Mouse (Mus musculus) 3134 (cell line): ENCODE measurements around the gene Begain.

Experiments used
- DNase-seq: peaks from one replicate; pipeline ENCODE4 v3.0.0-alpha.2; 2011; ENCODE audit warnings: low spot score; ENCODE audit not compliant: insufficient read length; ENCODE audit errors: extremely low read depth

The Begain gene

DNA sequence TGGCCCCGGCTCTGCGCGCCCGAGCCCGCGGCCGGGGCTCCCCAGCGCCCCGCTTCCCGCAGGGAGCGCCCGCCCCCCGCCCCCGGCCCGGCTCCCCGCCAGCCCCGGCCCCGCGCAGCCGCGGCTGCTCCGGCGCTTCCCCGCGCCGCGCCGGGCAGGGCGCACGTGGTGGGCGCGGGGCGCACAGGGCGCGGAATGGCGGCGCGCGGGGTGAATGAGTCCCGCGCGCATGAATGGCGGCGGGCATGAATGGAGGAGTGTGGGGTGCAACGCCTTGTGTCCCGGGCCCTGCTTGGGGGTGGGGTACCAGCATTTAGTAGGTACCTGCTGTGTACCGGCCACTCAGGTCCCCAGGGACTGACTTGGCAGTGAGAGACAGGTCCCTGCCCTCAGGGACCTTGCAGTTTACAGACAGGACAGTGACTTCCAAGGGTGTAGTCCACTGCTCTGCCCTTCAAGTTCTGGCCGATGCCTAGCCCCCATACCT is at the start of gene Begain:
Gene Begain (minus strand): TSS at position 51 of the 487 bp plus-strand sequence.
- no peak for DNase-seq

DNA sequence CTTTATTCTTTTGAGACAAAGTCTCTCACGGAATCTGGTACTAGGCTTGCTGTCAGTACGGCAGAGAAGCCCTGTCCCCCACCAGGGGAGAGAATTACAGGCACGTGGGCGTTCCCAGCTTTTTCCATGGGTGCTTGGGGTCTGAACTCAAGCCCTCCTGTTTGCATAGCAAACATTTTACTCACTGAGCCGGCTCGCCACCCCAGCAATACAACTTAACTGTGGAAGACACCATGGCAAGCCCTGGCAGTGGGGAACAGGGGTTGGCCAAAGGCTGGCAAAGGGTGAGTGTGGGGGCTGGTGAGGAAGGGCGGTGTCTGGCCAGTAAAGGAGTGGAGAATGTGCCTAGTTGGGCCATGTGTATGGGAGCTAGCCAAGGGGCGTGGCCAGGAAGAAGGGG is 47.7 kb upstream of the Begain start:
- DNase-seq: no peak

DNA sequence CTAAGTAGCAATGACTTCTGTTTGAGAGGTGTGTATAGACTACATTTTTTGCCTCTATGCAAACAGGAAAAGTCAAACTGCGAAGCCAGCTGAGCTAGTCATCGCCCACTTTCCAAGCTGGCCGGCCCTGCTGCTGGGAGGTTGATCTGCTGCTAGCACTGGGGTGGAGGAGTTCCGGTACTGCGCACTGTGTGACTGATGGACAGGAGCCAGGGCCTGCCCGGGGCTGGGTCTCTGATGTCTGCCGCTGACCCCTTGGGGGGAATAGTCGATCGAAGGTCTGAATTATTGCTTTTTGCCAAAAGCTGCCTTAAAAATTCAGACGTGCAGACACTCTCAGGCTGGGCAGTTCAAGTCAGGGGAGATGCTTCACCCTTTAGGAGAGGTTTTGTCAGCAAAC is 47.1 kb upstream of the Begain start:
- DNase-seq: no peak

- DNase-seq: no peak
Measured at GRCm38 (mm10) chr12:109112996-109113592, 45.1 kb upstream of the Begain start.

DNA sequence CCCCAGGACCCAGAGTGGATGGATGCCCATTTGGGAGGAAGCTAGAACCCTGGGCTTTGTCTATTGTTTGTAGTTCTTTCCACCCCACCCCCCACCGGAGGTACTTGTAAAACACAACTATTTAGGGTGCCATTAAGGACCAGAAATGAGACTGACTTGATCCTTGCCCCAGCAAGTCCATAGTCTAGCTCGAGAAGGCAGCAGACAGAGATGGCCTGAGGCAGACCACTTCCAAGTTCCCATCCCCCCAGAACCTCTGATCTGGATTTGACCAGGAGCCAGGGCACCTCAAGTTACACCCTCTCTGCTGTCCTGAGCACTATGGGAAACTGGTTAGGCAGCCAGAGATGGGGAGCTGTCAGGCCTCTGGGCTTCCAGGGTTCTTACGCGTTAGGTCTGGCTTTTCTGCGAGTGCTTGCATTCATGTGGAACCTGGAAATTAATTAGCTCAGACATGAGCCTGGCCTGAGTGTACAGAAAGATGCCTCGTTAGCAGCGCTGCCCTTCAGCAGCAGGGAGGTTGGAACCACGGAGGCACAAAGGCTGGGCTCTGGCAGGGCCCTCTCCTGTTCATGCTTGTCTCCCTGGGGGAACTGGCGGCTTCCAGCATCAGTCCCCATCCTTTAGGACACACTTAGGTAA is 44.5 kb upstream of the Begain start:
- no peak for DNase-seq

DNA sequence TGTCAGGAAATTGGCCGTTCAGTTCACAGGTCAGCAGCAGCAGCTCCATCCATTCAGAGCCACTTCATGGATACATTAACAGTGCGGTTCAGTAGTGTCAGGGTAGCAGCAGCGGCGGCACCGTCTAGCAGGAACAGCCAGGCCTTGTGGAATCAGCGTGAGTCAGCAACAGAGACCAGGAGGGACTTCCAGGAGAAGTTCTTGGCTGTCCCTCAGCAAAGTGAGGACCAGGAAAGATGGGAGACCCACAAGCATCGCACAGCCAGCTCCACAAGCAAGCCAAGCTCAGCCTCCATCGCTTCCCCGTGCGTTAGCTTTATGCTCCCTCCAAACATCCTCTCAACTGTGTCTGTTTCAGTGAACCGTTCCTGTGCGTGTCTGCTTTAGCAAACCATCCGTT is 40.9 kb upstream of the Begain start:
- no peak for DNase-seq

DNA sequence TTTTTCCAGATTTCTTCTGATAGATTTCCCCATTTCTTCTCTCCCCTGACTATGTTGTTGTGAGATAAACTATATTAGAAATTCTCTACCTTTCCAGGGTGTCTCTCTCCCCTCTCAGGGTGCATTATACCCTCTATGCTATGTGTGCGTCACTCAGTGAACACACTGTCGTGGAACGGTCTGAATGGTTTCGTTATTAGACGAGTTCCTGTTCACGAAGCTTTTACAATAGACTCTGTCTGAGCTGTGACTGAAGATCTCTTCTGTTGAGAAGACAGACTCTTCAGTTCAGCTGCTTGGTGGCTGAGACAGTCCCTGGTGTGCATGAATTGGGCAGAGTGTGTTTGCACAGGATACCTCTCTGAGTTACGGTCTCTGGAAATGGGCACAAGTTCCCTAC is 32.4 kb upstream of the Begain start:
- no peak for DNase-seq

DNA sequence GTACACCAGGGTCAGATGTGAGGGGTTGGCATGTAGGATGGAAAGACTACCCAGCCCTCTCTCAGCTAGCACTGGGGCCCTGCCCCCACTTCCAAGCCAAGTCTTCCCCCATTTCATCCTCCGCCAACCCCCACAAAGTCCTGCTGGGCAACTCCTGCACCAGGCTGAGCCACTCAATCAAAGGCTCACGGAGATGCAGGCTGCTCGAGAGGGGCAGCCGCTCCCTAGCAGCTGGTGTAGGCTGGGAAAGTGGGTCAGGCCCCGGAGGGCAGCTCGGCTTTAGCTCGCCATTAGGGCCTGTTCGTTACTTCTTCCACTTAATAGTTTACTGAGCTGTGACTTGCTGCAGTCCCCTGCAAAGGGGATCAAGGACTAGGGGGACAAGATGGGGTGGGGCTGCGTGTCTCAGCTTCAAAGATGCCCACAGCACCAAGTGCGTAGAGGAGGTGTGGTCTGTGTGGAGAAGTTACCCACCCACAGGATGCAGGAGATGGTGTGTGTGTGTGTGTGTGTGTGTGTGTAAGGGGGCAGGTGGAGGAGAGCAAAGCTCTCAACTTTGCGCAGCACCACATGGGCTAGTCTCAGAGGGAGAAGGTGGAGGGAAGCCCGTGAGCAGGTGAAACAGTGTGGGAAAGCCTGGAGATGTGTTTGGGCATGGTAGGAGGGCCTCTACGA is 22.6 kb upstream of the Begain start:
- no peak for DNase-seq

DNA sequence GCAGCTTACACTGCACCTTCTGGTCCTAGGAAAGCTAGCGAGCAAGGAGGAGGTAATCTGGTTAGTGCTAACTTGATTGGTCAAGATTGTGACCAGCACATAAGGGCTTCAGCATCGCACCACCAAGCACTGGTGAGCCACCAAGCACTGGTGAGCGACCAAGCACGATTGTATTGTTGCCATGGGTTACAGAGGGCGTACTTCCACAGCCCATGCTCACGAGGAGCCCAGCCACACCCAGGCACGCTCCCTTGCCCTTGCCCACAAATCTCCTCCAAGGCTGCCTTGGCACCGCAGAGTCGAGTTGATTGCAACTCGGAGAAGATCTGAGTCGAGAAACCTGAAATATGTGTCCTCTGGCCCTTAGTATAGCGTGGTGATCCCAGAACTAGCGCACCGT is 22.0 kb upstream of the Begain start:
- DNase-seq: no peak

- DNase-seq: no peak
Measured at GRCm38 (mm10) chr12:109086111-109086510, 18.1 kb upstream of the Begain start.

DNA sequence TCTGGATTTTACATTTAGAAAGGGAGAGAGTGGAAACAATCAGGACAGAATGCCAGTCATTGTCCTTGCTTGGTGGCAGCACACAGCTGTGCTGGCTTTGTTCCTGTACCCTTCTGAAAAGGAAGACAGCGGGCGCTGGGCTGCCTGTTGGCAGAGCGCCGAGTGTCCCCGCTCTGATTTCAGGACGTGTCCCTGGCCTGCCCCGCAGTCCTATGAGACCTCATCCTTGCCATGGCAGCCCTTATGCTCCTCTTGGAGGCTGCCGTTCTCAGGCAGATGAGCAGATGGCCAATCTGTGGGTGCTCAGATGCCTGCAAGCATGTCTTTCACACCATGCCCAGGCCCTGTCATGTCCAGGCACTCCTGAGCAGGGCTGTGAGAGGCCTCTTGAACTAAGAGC is 17.7 kb upstream of the Begain start:
- no peak for DNase-seq

GRCm38 (mm10) chr12:109085046-109085445 is 17.0 kb upstream of the Begain start:
- DNase-seq: no peak

DNA sequence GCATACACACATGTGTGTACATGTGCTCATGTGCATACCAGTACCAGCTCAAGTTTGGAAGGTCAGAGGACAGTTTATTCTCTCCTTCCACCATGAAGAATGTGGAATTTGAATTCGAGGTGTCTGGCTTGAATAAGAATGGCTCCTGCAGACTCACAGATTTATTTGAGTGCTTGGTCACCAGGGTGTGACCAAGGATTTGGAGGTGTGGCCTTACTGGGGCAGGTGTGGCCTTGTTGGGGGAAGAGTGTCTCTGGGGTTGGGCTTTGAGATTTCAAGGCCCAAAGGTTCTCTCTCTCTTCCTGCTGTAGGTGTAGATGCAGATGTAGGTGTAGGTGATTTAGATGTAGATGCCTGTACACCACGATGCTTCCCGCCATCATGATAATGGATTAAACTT is 15.5 kb upstream of the Begain start:
- no peak for DNase-seq

GRCm38 (mm10) chr12:109077036-109077435 is 9.0 kb upstream of the Begain start:
- DNase-seq: no peak

GRCm38 (mm10) chr12:109074777-109075285 is 6.8 kb upstream of the Begain start:
- no peak for DNase-seq

GRCm38 (mm10) chr12:109074106-109074505 is 6.1 kb upstream of the Begain start:
- no peak for DNase-seq

DNA sequence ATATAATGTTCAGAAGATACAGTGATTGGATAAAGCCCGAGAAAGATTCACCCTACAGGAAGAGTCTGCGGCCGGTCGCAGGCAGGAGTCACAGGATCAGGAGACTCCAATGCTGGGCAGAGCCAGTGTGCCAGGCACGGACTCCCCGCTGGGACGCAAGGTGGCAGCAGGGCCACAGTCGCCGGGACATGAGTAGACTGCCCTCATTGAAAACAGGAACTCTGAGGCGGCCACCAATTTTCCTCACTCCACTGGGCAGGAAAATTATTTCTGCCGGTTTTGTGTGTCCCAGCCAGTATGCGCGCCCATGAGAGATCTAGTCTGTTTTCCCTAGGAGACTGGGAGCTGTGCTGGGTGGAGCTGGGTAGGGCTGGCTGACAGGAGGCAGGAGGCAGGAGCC is 3.2 kb upstream of the Begain start:
- no peak for DNase-seq

DNA sequence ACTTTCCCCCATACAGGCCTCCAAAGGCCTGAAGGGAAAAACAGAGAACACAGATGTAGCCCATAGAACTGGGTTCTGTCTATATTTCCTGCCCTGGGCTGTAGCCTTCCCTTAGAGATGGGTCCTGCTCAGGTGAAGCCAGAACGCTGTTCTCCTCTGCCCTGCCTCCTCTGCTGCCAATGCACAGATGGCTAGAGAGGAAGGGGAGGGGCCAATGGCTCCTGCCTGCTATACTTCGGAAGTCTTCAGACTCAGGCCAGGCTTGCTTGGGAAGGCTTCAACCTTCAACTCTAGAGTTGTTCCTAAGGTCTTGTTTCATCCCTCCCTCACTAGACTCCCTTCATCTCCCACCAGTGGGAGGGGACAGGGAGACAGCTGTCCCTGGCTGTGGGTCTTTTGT is 1.7 kb upstream of the Begain start:
- no peak for DNase-seq

- DNase-seq: no peak
Measured at GRCm38 (mm10) chr12:109068738-109069137, 721 bp upstream of the Begain start.

- no peak for DNase-seq
Measured at GRCm38 (mm10) chr12:109067561-109068135, 369 bp downstream of the Begain start.

DNA sequence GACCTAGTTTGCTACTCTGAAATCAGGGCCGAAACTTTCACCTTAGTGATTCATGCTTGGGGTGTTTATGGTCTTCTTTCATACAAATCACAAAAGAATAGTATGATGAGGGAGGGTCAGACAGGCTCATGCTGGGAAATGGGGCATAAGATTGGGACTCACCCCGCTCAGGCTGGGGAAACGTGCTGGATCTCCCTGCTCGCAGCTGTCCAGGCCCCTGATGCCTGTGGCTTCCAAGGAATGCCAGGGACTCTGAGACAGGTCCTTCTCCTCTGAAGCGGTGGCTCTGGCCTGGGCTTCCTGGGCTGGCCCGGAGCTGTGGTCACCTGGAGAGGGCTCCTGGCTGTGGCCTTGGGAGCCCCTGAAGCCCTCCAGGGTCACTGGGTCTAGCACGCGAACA is 9.4 kb downstream of the Begain start:
- no peak for DNase-seq

DNA sequence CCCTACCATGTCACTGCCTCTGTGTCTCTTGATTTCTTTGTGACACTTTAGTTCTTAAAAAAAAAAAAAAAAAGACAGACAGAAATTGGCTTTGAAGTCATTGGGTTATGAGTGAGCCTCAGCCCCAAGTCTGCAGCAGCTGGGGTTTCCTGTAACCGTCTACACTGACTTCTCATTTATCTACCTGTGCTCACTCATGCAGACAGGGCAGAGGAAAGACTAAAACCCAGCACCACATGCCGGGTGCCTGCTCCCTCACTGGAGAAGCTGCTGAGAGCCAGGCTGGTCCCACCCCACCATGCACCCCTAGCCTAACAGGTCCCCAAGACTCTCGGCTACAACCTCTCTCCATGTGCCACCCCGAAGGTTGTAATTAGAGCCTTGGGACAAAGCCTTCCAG is 10.3 kb downstream of the Begain start:
- no peak for DNase-seq
